Mouse (Mus musculus): ENCODE measurements around the gene Meaf6. TPM values are rescaled to one million over a fixed set of nuclear protein-coding genes. Genes with fewer than 3 reads are reported as not detected.
A peak's percentile ranks its signal among the peaks of the same experiment; 100 is the strongest.

Gene Meaf6
- polyA plus RNA-seq (2011; ENCODE audit: insufficient read depth, insufficient read length, low read depth, missing spikeins), result 35.2 and 39.6 TPM in 2 replicates

DNA sequence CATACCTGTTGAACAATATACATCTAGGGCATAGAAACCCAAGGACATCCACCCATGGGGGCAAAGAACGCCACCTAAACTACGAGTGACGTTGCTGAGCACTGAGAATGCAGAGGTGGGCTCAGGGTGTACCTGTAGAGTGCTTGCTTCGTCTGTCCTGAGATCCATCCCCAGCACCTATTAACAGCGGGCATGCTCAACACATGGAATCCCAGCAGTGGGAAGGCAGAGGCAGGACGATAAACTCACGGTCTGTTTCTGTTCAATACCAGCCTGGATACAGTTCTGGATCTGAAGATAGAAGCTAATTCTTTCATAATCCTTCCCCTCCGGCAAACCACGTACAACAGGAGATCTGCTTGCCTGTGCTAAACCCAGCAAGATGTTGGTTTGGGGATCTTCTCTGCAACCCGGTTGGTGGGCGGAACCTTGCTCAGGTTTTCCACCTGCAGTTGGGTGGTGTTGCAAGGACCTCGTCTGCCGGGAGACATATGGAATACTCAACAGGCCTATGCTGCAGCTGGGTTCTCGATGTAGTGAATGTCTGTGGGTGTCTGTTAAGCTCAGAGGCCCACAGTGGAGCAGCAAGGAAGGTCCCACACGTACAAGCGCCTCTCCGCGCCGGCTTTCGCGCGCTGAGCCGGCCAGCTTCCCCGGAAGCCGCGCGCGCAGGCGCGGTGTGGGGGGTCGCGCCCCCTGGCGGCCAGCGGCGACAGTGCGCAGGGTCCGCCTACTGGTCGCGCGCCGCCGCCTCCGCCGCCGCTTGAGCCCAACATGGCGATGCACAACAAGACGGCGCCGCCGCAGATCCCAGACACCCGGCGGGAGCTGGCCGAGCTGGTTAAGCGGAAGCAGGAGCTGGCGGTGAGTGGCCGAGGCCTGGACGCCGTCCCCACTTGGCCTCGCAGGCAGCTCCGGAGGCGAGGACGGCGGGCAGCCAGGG is at the start of gene Meaf6:
TSS of gene Meaf6 (plus strand) at position 732 of the 943 bp plus-strand sequence.
- H3K4me3 ChIP-seq (ENCODE audit: low read depth, low read length), result peak within 1 kb of the TSS; percentile 90
- H3K9me3 ChIP-seq (replicated peaks; ENCODE audit: control insufficient read depth, insufficient read depth, low read length, poor library complexity, severe bottlenecking), result no peaks in the 10 kb centered on the region
- peak within 1 kb of the TSS; percentile 87 for H3K9ac ChIP-seq (ENCODE audit: low read depth, poor library complexity, severe bottlenecking)
- peak; percentile 68 for TF ChIP-seq CTCF (IDR thresholded peaks at IDR 0.05; ENCODE audit: low read depth, low read length)
- TF ChIP-seq EP300 (IDR thresholded peaks at IDR 0.05; ENCODE audit: insufficient read depth, low read depth, low read length), result 0 out of 2 replicates have a peak, but pooled peaks have one; percentile 21
- TF ChIP-seq POLR2A (IDR thresholded peaks at IDR 0.05; ENCODE audit: insufficient read depth, low read length), result peak; percentile 84
- no peaks in the 10 kb centered on the region for H3K27me3 ChIP-seq (ENCODE audit: control insufficient read depth, insufficient read depth, low read length, poor library complexity, severe bottlenecking)
- no peaks in the 10 kb centered on the region for H3K4me1 ChIP-seq (ENCODE audit: control insufficient read depth, insufficient read depth, low read length)
- peak within 1 kb of the TSS; percentile 65; the same call in 1 of the 2 replicates for H3K27ac ChIP-seq (ENCODE audit: insufficient read depth, low read length)
- peaks cover 7% of the 10 kb centered on the region for H3K36me3 ChIP-seq (ENCODE audit: control insufficient read depth, insufficient read depth, low read length, poor library complexity, severe bottlenecking)

DNA sequence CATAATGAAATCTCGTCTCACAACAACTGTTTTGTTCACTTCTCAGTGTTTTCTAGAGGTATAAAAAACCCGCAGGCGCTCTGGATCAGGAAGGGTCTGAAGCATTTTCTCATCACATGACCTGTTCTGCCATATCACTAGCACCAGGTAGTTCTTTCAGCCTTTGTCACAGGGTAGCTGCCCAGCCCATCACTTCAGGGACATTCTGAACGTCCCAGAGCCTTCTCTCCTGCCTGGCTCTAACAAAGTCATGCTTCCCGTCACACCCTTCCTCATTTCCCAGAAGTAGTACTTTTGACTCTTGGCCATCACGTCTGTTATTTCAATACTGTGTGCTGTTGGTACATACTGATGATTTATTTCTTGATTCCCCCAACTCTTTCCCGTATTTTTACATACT is 40.5 kb upstream of the Meaf6 start:
- Histone ChIP-seq H3K36me3 (ENCODE audit: control insufficient read depth, insufficient read depth, low read length, poor library complexity, severe bottlenecking) (peaks cover 77% of the 10 kb centered on the region), H3K9me3 (replicated peaks; ENCODE audit: control insufficient read depth, insufficient read depth, low read length, poor library complexity, severe bottlenecking) (no peaks in the 10 kb centered on the region), H3K4me1 (ENCODE audit: control insufficient read depth, insufficient read depth, low read length) (no peaks in the 10 kb centered on the region), H3K27me3 (ENCODE audit: control insufficient read depth, insufficient read depth, low read length, poor library complexity, severe bottlenecking) (no peaks in the 10 kb centered on the region), H3K4me3 (ENCODE audit: low read depth, low read length) (no peak overlapping the region), H3K9ac (ENCODE audit: low read depth, poor library complexity, severe bottlenecking) (no peak overlapping the region), H3K27ac (ENCODE audit: insufficient read depth, low read length) (no peak overlapping the region)
- no peak for TF ChIP-seq POLR2A (IDR thresholded peaks at IDR 0.05; ENCODE audit: insufficient read depth, low read length)
- no peak for TF ChIP-seq EP300 (IDR thresholded peaks at IDR 0.05; ENCODE audit: insufficient read depth, low read depth, low read length)
- TF ChIP-seq CTCF (IDR thresholded peaks at IDR 0.05; ENCODE audit: low read depth, low read length), result no peak

DNA sequence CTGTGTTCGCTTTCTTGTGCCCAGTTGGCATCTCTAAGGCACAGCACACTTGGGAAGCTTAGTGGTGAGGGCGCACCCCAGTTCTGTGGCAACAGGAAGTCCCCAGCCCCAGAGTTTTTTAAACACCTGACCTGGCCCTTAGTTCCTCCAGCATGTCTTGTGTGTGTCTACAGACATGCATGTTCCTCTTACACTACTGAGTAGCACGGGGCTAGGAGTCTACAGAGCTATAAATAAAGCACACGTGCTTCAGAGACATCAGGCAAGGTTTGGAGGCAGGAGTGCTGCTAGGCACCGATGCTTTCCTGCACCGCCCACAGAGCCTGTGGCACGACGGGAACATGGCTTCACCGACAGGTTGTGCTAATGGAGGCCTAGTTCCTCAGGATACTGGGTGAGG is 29.5 kb upstream of the Meaf6 start:
- H3K4me3 ChIP-seq (ENCODE audit: low read depth, low read length), result no peak overlapping the region
- H3K9me3 ChIP-seq (replicated peaks; ENCODE audit: control insufficient read depth, insufficient read depth, low read length, poor library complexity, severe bottlenecking), result no peaks in the 10 kb centered on the region
- H3K27ac ChIP-seq (ENCODE audit: insufficient read depth, low read length), result no peak overlapping the region
- H3K9ac ChIP-seq (ENCODE audit: low read depth, poor library complexity, severe bottlenecking), result no peak overlapping the region
- H3K27me3 ChIP-seq (ENCODE audit: control insufficient read depth, insufficient read depth, low read length, poor library complexity, severe bottlenecking), result no peaks in the 10 kb centered on the region
- H3K36me3 ChIP-seq (ENCODE audit: control insufficient read depth, insufficient read depth, low read length, poor library complexity, severe bottlenecking), result peaks cover 45% of the 10 kb centered on the region
- TF ChIP-seq POLR2A (IDR thresholded peaks at IDR 0.05; ENCODE audit: insufficient read depth, low read length), result no peak
- TF ChIP-seq EP300 (IDR thresholded peaks at IDR 0.05; ENCODE audit: insufficient read depth, low read depth, low read length), result no peak
- TF ChIP-seq CTCF (IDR thresholded peaks at IDR 0.05; ENCODE audit: low read depth, low read length), result no peak
- H3K4me1 ChIP-seq (ENCODE audit: control insufficient read depth, insufficient read depth, low read length), result no peaks in the 10 kb centered on the region

DNA sequence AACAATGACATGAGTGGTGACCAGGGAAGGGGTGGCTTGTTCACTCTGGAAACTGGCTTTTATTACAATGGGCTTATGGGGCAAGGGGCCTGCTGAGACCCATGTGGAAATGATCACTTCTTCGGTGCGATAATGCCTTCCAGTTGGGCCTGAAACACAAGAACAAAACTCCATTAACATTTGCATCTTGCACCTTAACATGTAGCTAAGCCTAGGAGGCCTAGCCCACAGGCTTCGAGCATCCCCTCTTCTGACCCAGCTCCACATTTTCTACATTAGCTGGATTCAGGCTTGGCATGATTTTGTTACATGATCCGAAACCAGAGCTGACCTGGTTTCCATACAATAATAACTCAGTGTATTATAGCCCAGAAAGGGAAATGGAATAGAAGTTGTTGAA is 28.5 kb upstream of the Meaf6 start:
- H3K27me3 ChIP-seq (ENCODE audit: control insufficient read depth, insufficient read depth, low read length, poor library complexity, severe bottlenecking), result no peaks in the 10 kb centered on the region
- H3K36me3 ChIP-seq (ENCODE audit: control insufficient read depth, insufficient read depth, low read length, poor library complexity, severe bottlenecking), result peaks cover 35% of the 10 kb centered on the region
- no peaks in the 10 kb centered on the region for H3K9me3 ChIP-seq (replicated peaks; ENCODE audit: control insufficient read depth, insufficient read depth, low read length, poor library complexity, severe bottlenecking)
- H3K27ac ChIP-seq (ENCODE audit: insufficient read depth, low read length), result no peak overlapping the region
- no peak overlapping the region for H3K4me3 ChIP-seq (ENCODE audit: low read depth, low read length)
- no peaks in the 10 kb centered on the region for H3K4me1 ChIP-seq (ENCODE audit: control insufficient read depth, insufficient read depth, low read length)
- TF ChIP-seq POLR2A (IDR thresholded peaks at IDR 0.05; ENCODE audit: insufficient read depth, low read length), result no peak
- no peak for TF ChIP-seq CTCF (IDR thresholded peaks at IDR 0.05; ENCODE audit: low read depth, low read length)
- no peak for TF ChIP-seq EP300 (IDR thresholded peaks at IDR 0.05; ENCODE audit: insufficient read depth, low read depth, low read length)
- H3K9ac ChIP-seq (ENCODE audit: low read depth, poor library complexity, severe bottlenecking), result no peak overlapping the region

DNA sequence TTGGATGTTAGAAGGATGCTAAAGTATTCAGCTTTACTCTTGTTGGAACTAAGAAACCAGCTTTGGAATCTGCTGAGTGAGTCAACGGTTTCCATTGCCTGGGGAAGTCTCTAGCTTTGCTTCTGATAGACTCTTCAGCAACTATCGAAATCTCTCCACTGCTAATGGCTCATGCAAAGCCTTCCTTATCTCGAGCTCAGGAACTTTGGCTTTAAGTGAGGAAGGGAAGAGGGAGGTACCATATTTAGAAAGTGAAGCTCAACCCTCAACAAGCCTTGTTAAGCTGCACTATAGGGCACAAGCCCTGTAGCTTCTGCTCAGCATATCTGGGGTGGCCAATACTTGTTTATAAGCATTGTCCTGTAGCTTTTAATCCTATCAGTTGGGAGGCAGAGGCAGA is 27.7 kb upstream of the Meaf6 start:
- H3K27me3 ChIP-seq (ENCODE audit: control insufficient read depth, insufficient read depth, low read length, poor library complexity, severe bottlenecking), result no peaks in the 10 kb centered on the region
- no peak overlapping the region for H3K4me3 ChIP-seq (ENCODE audit: low read depth, low read length)
- H3K9ac ChIP-seq (ENCODE audit: low read depth, poor library complexity, severe bottlenecking), result no peak overlapping the region
- H3K36me3 ChIP-seq (ENCODE audit: control insufficient read depth, insufficient read depth, low read length, poor library complexity, severe bottlenecking), result peaks cover 29% of the 10 kb centered on the region
- no peaks in the 10 kb centered on the region for H3K9me3 ChIP-seq (replicated peaks; ENCODE audit: control insufficient read depth, insufficient read depth, low read length, poor library complexity, severe bottlenecking)
- no peak overlapping the region for H3K27ac ChIP-seq (ENCODE audit: insufficient read depth, low read length)
- H3K4me1 ChIP-seq (ENCODE audit: control insufficient read depth, insufficient read depth, low read length), result no peaks in the 10 kb centered on the region
- TF ChIP-seq POLR2A (IDR thresholded peaks at IDR 0.05; ENCODE audit: insufficient read depth, low read length), result no peak
- TF ChIP-seq EP300 (IDR thresholded peaks at IDR 0.05; ENCODE audit: insufficient read depth, low read depth, low read length), result no peak
- TF ChIP-seq CTCF (IDR thresholded peaks at IDR 0.05; ENCODE audit: low read depth, low read length), result no peak

DNA sequence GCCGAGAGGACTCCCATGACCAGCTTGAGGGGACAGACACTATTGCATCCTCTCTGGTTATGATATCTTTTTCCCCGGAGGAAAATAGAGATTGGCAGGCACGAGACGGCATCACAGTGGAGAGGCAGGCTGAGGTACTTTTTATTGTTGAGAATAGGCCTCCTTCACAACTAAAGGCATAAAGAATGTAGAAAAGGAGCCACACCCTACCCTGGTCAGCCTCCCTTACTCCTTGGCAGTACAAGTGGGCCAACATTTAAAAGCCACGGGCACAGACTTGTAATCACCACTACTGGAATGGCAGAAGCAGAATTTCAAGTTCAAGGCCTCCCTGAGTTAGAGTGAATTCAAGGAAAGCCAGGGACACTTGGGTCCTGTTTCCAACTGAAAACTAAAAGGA is 26.9 kb upstream of the Meaf6 start:
- no peak for TF ChIP-seq EP300 (IDR thresholded peaks at IDR 0.05; ENCODE audit: insufficient read depth, low read depth, low read length)
- TF ChIP-seq CTCF (IDR thresholded peaks at IDR 0.05; ENCODE audit: low read depth, low read length), result no peak
- no peak for TF ChIP-seq POLR2A (IDR thresholded peaks at IDR 0.05; ENCODE audit: insufficient read depth, low read length)
- H3K27ac ChIP-seq (ENCODE audit: insufficient read depth, low read length), result no peak overlapping the region
- no peaks in the 10 kb centered on the region for H3K27me3 ChIP-seq (ENCODE audit: control insufficient read depth, insufficient read depth, low read length, poor library complexity, severe bottlenecking)
- no peak overlapping the region for H3K4me3 ChIP-seq (ENCODE audit: low read depth, low read length)
- no peak overlapping the region for H3K9ac ChIP-seq (ENCODE audit: low read depth, poor library complexity, severe bottlenecking)
- H3K4me1 ChIP-seq (ENCODE audit: control insufficient read depth, insufficient read depth, low read length), result no peaks in the 10 kb centered on the region
- H3K9me3 ChIP-seq (replicated peaks; ENCODE audit: control insufficient read depth, insufficient read depth, low read length, poor library complexity, severe bottlenecking), result no peaks in the 10 kb centered on the region
- H3K36me3 ChIP-seq (ENCODE audit: control insufficient read depth, insufficient read depth, low read length, poor library complexity, severe bottlenecking), result peaks cover 22% of the 10 kb centered on the region

Measured in ES-Bruce4 (cell line).